Mouse (Mus musculus) kidney, adult 2 months (tissue): ENCODE data around the gene Il12rb1. TPM values are rescaled to one million over a fixed set of nuclear protein-coding genes. Genes with fewer than 3 reads are reported as not detected.
A peak's percentile ranks its signal among the peaks of the same experiment; 100 is the strongest.

Source experiments
- DNase-seq: peaks from one replicate; pipeline ENCODE4 v3.0.0; 2021
- H3K27ac ChIP-seq: fragments of 200-500 bp; 2 replicates; pipeline ENCODE4 v1.5.1; 2012; ENCODE audit warnings: low read depth, low read length, control low read depth, inconsistent platforms; ENCODE audit not compliant: insufficient read depth
- H3K27me3 ChIP-seq: fragments of 200-500 bp; replicated peaks from 2 replicates; pipeline ENCODE4 v1.6.1; 2012; ENCODE audit warnings: mild to moderate bottlenecking, moderate library complexity, low read length, inconsistent platforms; ENCODE audit not compliant: control insufficient read depth, insufficient read depth
- H3K36me3 ChIP-seq: fragments of 200-500 bp; 2 replicates; pipeline ENCODE4 v1.6.1; 2012; ENCODE audit warnings: mild to moderate bottlenecking, moderate library complexity, low read length, inconsistent platforms; ENCODE audit not compliant: control insufficient read depth, insufficient read depth
- H3K4me1 ChIP-seq: fragments of 200-500 bp; 2 replicates; pipeline ENCODE4 v1.6.1; 2011; ENCODE audit warnings: low read length; ENCODE audit not compliant: control insufficient read depth, insufficient read depth
- H3K4me3 ChIP-seq: fragments of 200-500 bp; 2 replicates; pipeline ENCODE4 v1.5.1; 2011; ENCODE audit warnings: mild to moderate bottlenecking, low read depth, low read length, control low read depth; ENCODE audit not compliant: insufficient read depth
- CTCF ChIP-seq: fragments of 200-500 bp; conservative IDR thresholded peaks from 2 replicates; pipeline ENCODE4 v1.5.1; 2011; ENCODE audit warnings: low read depth, mild to moderate bottlenecking, control low read depth, low read length, moderate library complexity, mixed read lengths; ENCODE audit not compliant: insufficient read depth, insufficient read length
- POLR2A ChIP-seq: fragments of 200-500 bp; IDR thresholded peaks from one replicate; pipeline ENCODE4 v1.6.1; 2011; ENCODE audit warnings: low read depth, low read length, control low read depth
- WGBS: fragments of 180-500 bp; shearing (Covaris S2); methylation state at CpG from one replicate; pipeline ENCODE4 v1.1.7; 2018; 5-methylcytosine and 5-hydroxymethylcytosine counted together
- polyA plus RNA-seq: library from polyadenylated mRNA; depleted of rRNA; stranded (reverse); fragments of >200 nt; gene quantifications from 2 replicates; pipeline ENCODE4 v1.2.3, GENCODE M21; 2012

Gene Il12rb1
- polyA plus RNA-seq, 1 experiment, result 0.42 TPM

DNA sequence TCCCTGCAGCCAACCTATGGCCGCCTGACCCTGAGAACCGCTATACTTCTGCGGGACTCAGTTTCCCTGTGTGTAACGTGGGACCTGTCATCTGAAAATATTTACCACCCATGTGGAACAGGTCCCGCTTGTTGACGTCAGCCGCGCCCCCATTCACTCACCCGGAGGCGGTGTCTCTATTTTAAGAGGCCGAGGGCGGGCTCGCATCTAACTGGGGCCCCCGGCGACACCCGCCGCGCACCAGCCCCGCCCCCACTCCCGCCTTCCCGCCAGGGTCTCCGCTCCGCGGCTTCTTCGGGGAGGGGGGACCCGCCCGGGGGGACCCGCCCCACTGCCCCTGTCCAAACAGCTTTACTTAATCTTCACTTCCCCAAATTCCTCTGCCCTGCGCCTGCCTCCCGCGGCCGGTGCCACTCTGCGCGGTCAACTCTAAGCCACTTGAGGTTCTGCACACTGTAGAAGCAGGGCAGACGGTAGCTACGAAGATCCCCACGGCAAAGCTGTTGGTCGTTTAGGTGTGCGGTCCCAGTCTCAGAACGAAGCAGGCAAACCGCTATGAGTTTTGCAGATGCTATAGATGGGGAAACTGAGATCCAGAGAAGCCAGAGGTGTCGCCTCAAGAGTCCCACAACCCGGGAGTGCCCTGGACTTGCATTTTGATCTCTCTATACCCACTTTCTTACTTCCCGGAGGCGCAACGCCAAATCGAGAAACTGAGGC is 4.3 kb upstream of the Il12rb1 start:
- TF ChIP-seq POLR2A, result no peak
- no peak for TF ChIP-seq CTCF
- 4% methylated on average over 47 of the region's 47 CpGs for WGBS
- DNase-seq, result peak; percentile 37
- H3K4me1 ChIP-seq, result no peaks in the 10 kb centered on the region
- H3K4me3 ChIP-seq, result peak overlapping the region; percentile 77
- no peaks in the 10 kb centered on the region for H3K27me3 ChIP-seq
- H3K36me3 ChIP-seq, result no peaks in the 10 kb centered on the region
- no peak overlapping the region for H3K27ac ChIP-seq

DNA sequence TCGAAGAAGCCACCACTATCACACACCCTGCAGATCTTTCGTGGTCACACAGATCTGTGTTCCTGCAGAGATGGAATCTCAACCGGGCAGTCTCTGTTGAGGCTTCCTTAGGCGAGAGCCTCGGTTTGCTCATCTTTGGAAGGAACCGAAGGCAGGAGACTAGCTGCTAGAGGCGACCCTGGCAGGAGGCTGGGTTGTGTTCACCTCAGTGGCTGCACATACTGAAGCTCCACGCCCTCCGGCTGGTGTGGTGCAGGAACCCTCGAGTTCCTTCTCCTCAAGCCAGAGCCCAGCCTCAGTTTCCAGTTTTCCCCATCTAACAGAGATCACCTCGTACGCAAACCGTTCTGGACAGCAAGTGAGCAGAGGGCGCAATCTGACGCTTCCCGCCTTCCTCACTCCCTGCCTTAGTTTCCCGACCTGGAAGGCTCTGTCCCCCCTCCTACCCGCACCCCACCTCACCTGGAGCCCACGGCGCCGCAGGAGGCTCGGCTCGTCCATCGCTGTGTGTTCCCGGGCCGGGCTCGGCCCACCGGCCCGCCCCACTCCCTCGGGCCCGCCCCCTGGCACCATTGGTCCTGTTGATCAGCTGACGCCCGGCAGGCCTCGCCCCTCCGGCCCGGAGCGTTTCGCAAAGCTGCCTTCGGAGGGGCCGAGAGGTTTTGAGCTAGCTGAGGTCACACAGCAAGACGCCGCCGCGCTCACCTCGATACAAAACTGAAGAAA is 3.6 kb upstream of the Il12rb1 start, which contains the start of gene Mast3:
TSS of gene Mast3 (minus strand) at position 574 of the 726 bp plus-strand sequence.
- 1% methylated on average over 44 of the region's 45 CpGs for WGBS
- H3K36me3 ChIP-seq, result no peaks in the 10 kb centered on the region
- no peak within 1 kb of the TSS for H3K27ac ChIP-seq
- H3K4me1 ChIP-seq, result no peaks in the 10 kb centered on the region
- TF ChIP-seq POLR2A, result no peak
- H3K27me3 ChIP-seq, result no peaks in the 10 kb centered on the region
- H3K4me3 ChIP-seq, result peak within 1 kb of the TSS; percentile 77
- DNase-seq, result peak; percentile 93

- Histone ChIP-seq H3K27me3 (no peaks in the 10 kb centered on the region), H3K27ac (no peak overlapping the region), H3K36me3 (no peaks in the 10 kb centered on the region), H3K4me1 (no peaks in the 10 kb centered on the region), H3K4me3 (no peak overlapping the region)
- WGBS, result 77% methylated on average over 4 of the region's 4 CpGs
- DNase-seq, result peak; percentile 46
- no peak for TF ChIP-seq CTCF
- TF ChIP-seq POLR2A, result no peak
These were observed 1.7 kb upstream of the Il12rb1 start for GRCm38 (mm10) chr8:70806541-70806940.

GRCm38 (mm10) chr8:70807304-70807703 is 945 bp upstream of the Il12rb1 start:
- Histone ChIP-seq H3K4me1 (no peaks in the 10 kb centered on the region), H3K27ac (no peak overlapping the region), H3K4me3 (no peak overlapping the region), H3K27me3 (no peaks in the 10 kb centered on the region), H3K36me3 (no peaks in the 10 kb centered on the region)
- WGBS, result 76% methylated on average over 1 of the region's 1 CpGs
- DNase-seq, result no peak
- TF ChIP-seq CTCF, result no peak
- TF ChIP-seq POLR2A, result no peak

DNA sequence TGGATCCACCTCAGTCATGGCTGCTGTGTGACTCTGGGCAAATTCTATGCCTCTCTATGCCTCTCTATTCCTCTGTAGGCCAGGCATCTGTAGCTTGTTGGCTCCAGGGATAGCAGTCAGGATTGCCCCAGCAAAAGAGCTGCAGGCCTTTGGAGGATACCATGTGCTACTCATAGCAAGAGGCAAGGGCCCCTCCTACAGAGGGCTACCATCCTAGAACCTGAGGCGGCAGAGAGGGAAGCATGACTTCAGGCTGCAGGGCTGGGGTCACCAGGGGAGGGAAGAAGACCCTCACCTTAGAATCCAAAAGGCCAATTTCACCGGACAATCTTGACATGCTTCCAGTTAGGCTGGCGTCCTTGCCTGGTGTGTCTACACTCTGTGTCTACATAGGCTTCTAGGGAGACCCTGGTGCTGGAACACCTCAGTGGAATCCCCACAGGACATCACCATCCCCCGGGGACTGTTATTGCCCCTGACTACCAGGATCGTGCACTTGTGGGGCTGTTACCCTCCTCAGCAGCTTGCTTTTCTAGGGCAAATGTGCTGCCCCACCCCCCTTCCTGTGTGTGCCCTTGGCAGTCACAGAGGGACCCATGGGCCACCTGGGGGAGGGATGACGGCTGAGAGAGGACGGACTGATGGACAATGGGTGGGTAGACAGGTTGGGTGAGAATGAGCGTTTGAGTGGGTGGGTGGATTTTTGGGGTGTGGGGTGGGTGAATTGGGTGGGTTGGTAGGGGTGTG is 879 bp downstream of the Il12rb1 start:
- Histone ChIP-seq H3K36me3 (no peaks in the 10 kb centered on the region), H3K4me3 (no peak overlapping the region), H3K27me3 (no peaks in the 10 kb centered on the region), H3K27ac (no peak overlapping the region), H3K4me1 (no peaks in the 10 kb centered on the region)
- WGBS, result 77% methylated on average over 8 of the region's 8 CpGs
- no peak for DNase-seq
- no peak for TF ChIP-seq POLR2A
- no peak for TF ChIP-seq CTCF

GRCm38 (mm10) chr8:70810962-70811680 is 2.9 kb downstream of the Il12rb1 start:
- Histone ChIP-seq H3K4me3 (no peak overlapping the region), H3K27ac (no peak overlapping the region), H3K27me3 (no peaks in the 10 kb centered on the region), H3K36me3 (no peaks in the 10 kb centered on the region), H3K4me1 (no peaks in the 10 kb centered on the region)
- TF ChIP-seq POLR2A (no peak), CTCF (no peak)
- no peak for DNase-seq
- WGBS, result 69% methylated on average over 20 of the region's 20 CpGs
